Mouse (Mus musculus): ENCODE data around the gene H2afb3.
"Not testable (repeated sequence)": the region's sequence is repeated elsewhere in the genome, so short reads cannot be mapped to it uniquely, and the experiment has no call there.

Gene H2afb3

GRCm38 (mm10) chrX:120312995-120313394, at the start of gene H2afb3:
H2afb3 (minus strand) TSS chrX:120313095.
- DNase-seq, result not testable (repeated sequence)

- DNase-seq, result no peak
These were observed 11.3 kb downstream of the H2afb3 start for GRCm38 (mm10) chrX:120301469-120302175.

GRCm38 (mm10) chrX:120292832-120293750, 19.8 kb downstream of the H2afb3 start:
- DNase-seq, result peak; percentile 37

GRCm38 (mm10) chrX:120291696-120292095, 21.2 kb downstream of the H2afb3 start:
- peak; percentile 28 for DNase-seq

GRCm38 (mm10) chrX:120290900-120291280, 22.0 kb downstream of the H2afb3 start:
- DNase-seq, result no peak

- DNase-seq, result peak; percentile 51
These were observed 22.6 kb downstream of the H2afb3 start, which contains the start of gene Pcdh11x for GRCm38 (mm10) chrX:120290011-120290899. Pcdh11x (plus strand) TSS chrX:120290259.

GRCm38 (mm10) chrX:120287502-120287901, 25.4 kb downstream of the H2afb3 start:
- no peak for DNase-seq

- DNase-seq, result no peak
These were observed 27.4 kb downstream of the H2afb3 start for GRCm38 (mm10) chrX:120285522-120285921.

Data from right cerebral cortex, adult 18-20 months (tissue).